Mouse (Mus musculus) limb, embryonic 12.5 days (tissue): ENCODE measurements around the gene Rasgrp1. TPM values are rescaled to one million over a fixed set of nuclear protein-coding genes. Genes with fewer than 3 reads are reported as not detected.

ENCODE experiments used
- ATAC-seq: fragments of 200-750 bp; cut with Nextera tagmentation; 2 replicates; pipeline ENCODE4 v1.8.0; 2017; ENCODE audit warnings: low read depth, moderate TSS enrichment; ENCODE audit not compliant: insufficient number of reproducible peaks, insufficient read depth, low FRiP score, low TSS enrichment
- H3K27ac ChIP-seq: fragments of 300-500 bp; sonication (generic); 2 replicates; pipeline ENCODE4 v1.5.1; 2016; ENCODE audit warnings: mild to moderate bottlenecking, moderate library complexity
- H3K27me3 ChIP-seq: fragments of 300-500 bp; sonication (generic); 2 replicates; pipeline ENCODE4 v1.6.1; 2016; ENCODE audit warnings: mild to moderate bottlenecking, moderate library complexity
- H3K36me3 ChIP-seq: fragments of 300-500 bp; sonication (generic); 2 replicates; pipeline ENCODE4 v1.6.1; 2016; ENCODE audit warnings: mild to moderate bottlenecking, moderate library complexity
- H3K4me1 ChIP-seq: fragments of 300-500 bp; sonication (generic); replicated peaks from 2 replicates; pipeline ENCODE4 v1.6.1; 2016
- H3K4me2 ChIP-seq: fragments of 300-500 bp; sonication (generic); 2 replicates; pipeline ENCODE4 v1.6.1; 2016; ENCODE audit warnings: mild to moderate bottlenecking, moderate library complexity
- H3K4me3 ChIP-seq: fragments of 300-500 bp; sonication (generic); replicated peaks from 2 replicates; pipeline ENCODE4 v1.5.1; 2016; ENCODE audit warnings: mild to moderate bottlenecking
- H3K9ac ChIP-seq: fragments of 300-500 bp; sonication (generic); replicated peaks from 2 replicates; pipeline ENCODE4 v1.6.1; 2016; ENCODE audit warnings: mild to moderate bottlenecking, moderate library complexity
- H3K9me3 ChIP-seq: fragments of 300-500 bp; sonication (generic); 2 replicates; pipeline ENCODE4 v1.6.1; 2016; ENCODE audit warnings: mild to moderate bottlenecking, moderate library complexity
- WGBS: fragments of 180-500 bp; shearing (Covaris S2); methylation state at CpG from one replicate; pipeline ENCODE4 v1.1.7; 2016; 5-methylcytosine and 5-hydroxymethylcytosine counted together
- polyA plus RNA-seq: library from polyadenylated mRNA; unstranded; fragments of >200 nt; fragmentation: Nextera tagmentation; extraction: Ambion mirVana; gene quantifications from 2 replicates; pipeline ENCODE4 v1.2.1, GENCODE M21; 2016

Rasgrp1 gene
- polyA plus RNA-seq, 1 experiment from 2014 or later: 0.29 TPM

DNA sequence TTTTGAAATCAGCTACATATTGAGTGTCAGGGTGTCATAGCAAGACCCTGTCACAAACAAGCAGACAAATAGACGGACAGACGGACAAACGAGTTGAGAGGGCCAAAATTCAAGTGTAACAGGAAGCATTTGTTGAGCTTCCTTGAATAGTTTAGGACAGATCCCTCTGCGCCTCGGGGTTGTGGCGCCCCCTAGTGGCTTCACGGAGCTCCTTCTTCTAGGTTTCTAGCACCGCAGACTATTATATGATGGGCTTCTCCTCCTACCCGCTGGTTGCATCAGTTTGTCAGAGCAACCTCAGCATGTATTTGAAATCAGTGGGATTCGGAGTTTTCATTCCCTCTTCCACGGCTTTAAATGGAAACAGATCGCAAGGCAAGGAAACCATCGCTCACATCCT, 111.5 kb downstream of the Rasgrp1 start:
- ATAC-seq: no peak
- 9% methylated on average over 13 of the region's 13 CpGs for WGBS
- no peak overlapping the region for H3K4me3 ChIP-seq
- H3K4me1 ChIP-seq: no peaks in the 10 kb centered on the region; the same call in 1 of the 2 replicates
- H3K9me3 ChIP-seq: no peaks in the 10 kb centered on the region
- no peak overlapping the region for H3K9ac ChIP-seq
- no peaks in the 10 kb centered on the region for H3K36me3 ChIP-seq
- H3K27ac ChIP-seq: no peak overlapping the region
- H3K4me2 ChIP-seq: no peak overlapping the region
- no peaks in the 10 kb centered on the region for H3K27me3 ChIP-seq

DNA sequence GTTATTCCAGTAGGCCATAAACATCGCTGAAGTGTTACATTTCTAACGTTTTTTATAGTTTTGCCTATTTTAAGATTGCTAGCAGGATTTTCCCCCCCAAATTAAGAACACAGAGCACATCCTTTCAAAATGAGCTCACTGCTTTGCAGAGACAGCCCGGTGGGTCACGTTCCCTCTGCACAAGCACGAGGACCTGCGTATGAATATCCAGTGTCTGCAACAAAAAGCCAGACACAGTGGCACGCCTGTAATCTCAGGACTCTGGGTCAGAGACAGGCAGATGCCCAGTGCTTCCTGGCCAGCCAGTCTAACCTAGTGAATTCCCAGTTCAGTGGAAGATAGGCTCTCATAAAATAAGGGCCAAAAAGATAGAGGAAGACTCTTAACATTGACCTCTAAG, 112.5 kb downstream of the Rasgrp1 start:
- ATAC-seq: no peak
- H3K36me3 ChIP-seq: no peaks in the 10 kb centered on the region
- no peaks in the 10 kb centered on the region for H3K27me3 ChIP-seq
- WGBS: 80% methylated on average over 7 of the region's 7 CpGs
- no peak overlapping the region for H3K4me2 ChIP-seq
- no peaks in the 10 kb centered on the region for H3K9me3 ChIP-seq
- H3K4me3 ChIP-seq: no peak overlapping the region
- no peaks in the 10 kb centered on the region; the same call in 1 of the 2 replicates for H3K4me1 ChIP-seq
- no peak overlapping the region for H3K27ac ChIP-seq
- H3K9ac ChIP-seq: no peak overlapping the region

Other genes starting within 250 kb of the Rasgrp1 start
- 23.7 and 25.1 TPM in 2 replicates for gene Spred1, start 221.6 kb downstream of the Rasgrp1 start, polyA plus RNA-seq
- gene Fam98b, start 93.3 kb downstream of the Rasgrp1 start, polyA plus RNA-seq: 16.0 and 19.6 TPM in 2 replicates